Mouse (Mus musculus) liver, embryonic 15.5 days (tissue): ENCODE measurements around the gene Trcg1. TPM values are rescaled to one million over a fixed set of nuclear protein-coding genes. Genes with fewer than 3 reads are reported as not detected.
"Not testable (repeated sequence)": the region's sequence is repeated elsewhere in the genome, so short reads cannot be mapped to it uniquely, and the experiment has no call there.

Experiments
- ATAC-seq: fragments of 200-750 bp; cut with Nextera tagmentation; 2 replicates; pipeline ENCODE4 v1.8.0; 2017; ENCODE audit warnings: moderate number of reproducible peaks, mild to moderate bottlenecking, moderate library complexity; ENCODE audit not compliant: insufficient read depth
- H3K27ac ChIP-seq: fragments of 300-500 bp; sonication (generic); replicated peaks from 2 replicates; pipeline ENCODE4 v1.5.1; 2015; ENCODE audit warnings: mild to moderate bottlenecking, inconsistent platforms
- H3K27me3 ChIP-seq: fragments of 300-500 bp; sonication (generic); 2 replicates; pipeline ENCODE4 v1.6.1; 2015; ENCODE audit warnings: mild to moderate bottlenecking, inconsistent platforms
- H3K36me3 ChIP-seq: fragments of 300-500 bp; sonication (generic); replicated peaks from 2 replicates; pipeline ENCODE4 v1.6.1; 2015; ENCODE audit warnings: moderate library complexity, mild to moderate bottlenecking, inconsistent platforms
- H3K4me1 ChIP-seq: fragments of 300-500 bp; sonication (generic); replicated peaks from 2 replicates; pipeline ENCODE4 v1.6.1; 2015; ENCODE audit warnings: inconsistent platforms
- H3K4me2 ChIP-seq: fragments of 300-500 bp; sonication (generic); 2 replicates; pipeline ENCODE4 v1.6.1; 2015; ENCODE audit warnings: moderate library complexity, mild to moderate bottlenecking, inconsistent platforms
- H3K4me3 ChIP-seq: fragments of 300-500 bp; sonication (generic); replicated peaks from 2 replicates; pipeline ENCODE4 v1.5.1; 2015; ENCODE audit warnings: mild to moderate bottlenecking, inconsistent platforms
- H3K9ac ChIP-seq: fragments of 300-500 bp; sonication (generic); 2 replicates; pipeline ENCODE4 v1.6.1; 2015; ENCODE audit warnings: moderate library complexity, mild to moderate bottlenecking, inconsistent platforms
- H3K9me3 ChIP-seq: fragments of 300-500 bp; sonication (generic); replicated peaks from 2 replicates; pipeline ENCODE4 v1.6.1; 2016; ENCODE audit warnings: inconsistent platforms
- WGBS: fragments of 180-500 bp; shearing (Covaris S2); methylation state at CpG from one replicate; pipeline ENCODE4 v1.1.7; 2015; ENCODE audit warnings: mixed read lengths; ENCODE audit not compliant: insufficient replicate concordance; 5-methylcytosine and 5-hydroxymethylcytosine counted together
- polyA plus RNA-seq: library from polyadenylated mRNA; unstranded; fragments of >200 nt; fragmentation: Nextera tagmentation; extraction: Ambion mirVana; gene quantifications from 2 replicates; pipeline ENCODE4 v1.2.1, GENCODE M21; 2015

Trcg1 gene
- polyA plus RNA-seq, 1 experiment from 2014 or later: not detected

- no peaks in the 10 kb centered on the region for H3K36me3 ChIP-seq
Measured at GRCm38 (mm10) chr9:57220356-57220755, 16.0 kb upstream of the Trcg1 start.

GRCm38 (mm10) chr9:57223341-57223740 lies 13.0 kb upstream of the Trcg1 start:
- Histone ChIP-seq H3K4me2 (no peak overlapping the region), H3K9me3 (no peaks in the 10 kb centered on the region), H3K27ac (no peak overlapping the region), H3K9ac (no peak overlapping the region), H3K4me3 (no peak overlapping the region), H3K4me1 (peaks cover 7% of the 10 kb centered on the region), H3K27me3 (peaks cover 8% of the 10 kb centered on the region), H3K36me3 (no peaks in the 10 kb centered on the region)
- no peak for ATAC-seq

More at GRCm38 (mm10) chr9:57220356-57220755, 16.0 kb upstream of the Trcg1 start:
- 20% methylated on average over 6 of the region's 6 CpGs for WGBS
- Histone ChIP-seq H3K4me2 (no peak overlapping the region), H3K4me3 (no peak overlapping the region), H3K9me3 (no peaks in the 10 kb centered on the region), H3K9ac (no peak overlapping the region), H3K27me3 (no peaks in the 10 kb centered on the region), H3K4me1 (no peaks in the 10 kb centered on the region), H3K27ac (no peak overlapping the region)
- ATAC-seq: no peak

GRCm38 (mm10) chr9:57225780-57226627 lies 10.4 kb upstream of the Trcg1 start:
- Histone ChIP-seq H3K4me3 (no peak overlapping the region), H3K4me1 (peaks cover 7% of the 10 kb centered on the region), H3K9ac (no peak overlapping the region), H3K36me3 (no peaks in the 10 kb centered on the region), H3K9me3 (no peaks in the 10 kb centered on the region), H3K4me2 (no peak overlapping the region), H3K27ac (no peak overlapping the region), H3K27me3 (peaks cover 10% of the 10 kb centered on the region)
- ATAC-seq: peak; percentile 68
- 51% methylated on average over 13 of the region's 13 CpGs for WGBS

- H3K27ac ChIP-seq, ATAC-seq, H3K9ac ChIP-seq, H3K4me2 ChIP-seq, H3K9me3 ChIP-seq, H3K36me3 ChIP-seq, H3K4me3 ChIP-seq: not testable (repeated sequence)
- 65% methylated on average over 6 of the region's 6 CpGs for WGBS
- peaks cover 10% of the 10 kb centered on the region for H3K4me1 ChIP-seq
- peaks cover 10% of the 10 kb centered on the region for H3K27me3 ChIP-seq
Measured at GRCm38 (mm10) chr9:57226628-57227122, 9.7 kb upstream of the Trcg1 start.

GRCm38 (mm10) chr9:57227203-57227602 lies 9.2 kb upstream of the Trcg1 start:
- whole genome bisulfite sequencing: 56% methylated on average over 5 of the region's 5 CpGs
- Histone ChIP-seq H3K27me3 (peaks cover 10% of the 10 kb centered on the region), H3K36me3 (no peaks in the 10 kb centered on the region), H3K4me3 (no peak overlapping the region), H3K9ac (no peak overlapping the region), H3K9me3 (no peaks in the 10 kb centered on the region), H3K4me2 (no peak overlapping the region), H3K4me1 (peaks cover 15% of the 10 kb centered on the region), H3K27ac (no peak overlapping the region)
- ATAC-seq: no peak

- H3K27me3 ChIP-seq: peaks cover 10% of the 10 kb centered on the region
- 17% methylated on average over 4 of the region's 4 CpGs for WGBS
- no peak overlapping the region for H3K4me2 ChIP-seq
- peaks cover 25% of the 10 kb centered on the region for H3K4me1 ChIP-seq
- ATAC-seq: no peak
- no peak overlapping the region for H3K9ac ChIP-seq
- no peak overlapping the region for H3K4me3 ChIP-seq
- no peaks in the 10 kb centered on the region for H3K9me3 ChIP-seq
- no peak overlapping the region for H3K27ac ChIP-seq
- no peaks in the 10 kb centered on the region for H3K36me3 ChIP-seq
Measured at GRCm38 (mm10) chr9:57228186-57228585, 8.2 kb upstream of the Trcg1 start.

GRCm38 (mm10) chr9:57229726-57230125 lies 6.6 kb upstream of the Trcg1 start:
- ATAC-seq: no peak
- peaks cover 39% of the 10 kb centered on the region for H3K4me1 ChIP-seq
- peaks cover 10% of the 10 kb centered on the region for H3K27me3 ChIP-seq
- WGBS: 59% methylated on average over 4 of the region's 4 CpGs
- H3K9me3 ChIP-seq: no peaks in the 10 kb centered on the region
- no peak overlapping the region for H3K4me3 ChIP-seq
- H3K36me3 ChIP-seq: no peaks in the 10 kb centered on the region
- no peak overlapping the region for H3K4me2 ChIP-seq
- H3K9ac ChIP-seq: no peak overlapping the region
- H3K27ac ChIP-seq: no peak overlapping the region

GRCm38 (mm10) chr9:57230146-57230783 lies 6.1 kb upstream of the Trcg1 start:
- Histone ChIP-seq H3K4me1 (peaks cover 39% of the 10 kb centered on the region), H3K9ac (no peak overlapping the region), H3K36me3 (no peaks in the 10 kb centered on the region), H3K4me3 (no peak overlapping the region), H3K27me3 (peaks cover 10% of the 10 kb centered on the region), H3K27ac (no peak overlapping the region), H3K9me3 (no peaks in the 10 kb centered on the region), H3K4me2 (no peak overlapping the region)
- WGBS: 66% methylated on average over 9 of the region's 9 CpGs
- ATAC-seq: no peak

- Histone ChIP-seq H3K27ac (no peak overlapping the region), H3K4me3 (no peak overlapping the region), H3K4me1 (peaks cover 32% of the 10 kb centered on the region), H3K27me3 (peaks cover 10% of the 10 kb centered on the region), H3K36me3 (no peaks in the 10 kb centered on the region), H3K9ac (no peak overlapping the region), H3K4me2 (no peak overlapping the region), H3K9me3 (no peaks in the 10 kb centered on the region)
- no peak for ATAC-seq
- 34% methylated on average over 8 of the region's 8 CpGs for WGBS
Measured at GRCm38 (mm10) chr9:57231536-57232255, 4.7 kb upstream of the Trcg1 start.

- peaks cover 32% of the 10 kb centered on the region for H3K4me1 ChIP-seq
- 64% methylated on average over 5 of the region's 5 CpGs for WGBS
- no peak overlapping the region for H3K4me3 ChIP-seq
- H3K9ac ChIP-seq: no peak overlapping the region
- H3K9me3 ChIP-seq: no peaks in the 10 kb centered on the region
- no peak overlapping the region for H3K4me2 ChIP-seq
- no peak for ATAC-seq
- H3K36me3 ChIP-seq: no peaks in the 10 kb centered on the region
- peaks cover 10% of the 10 kb centered on the region for H3K27me3 ChIP-seq
- no peak overlapping the region for H3K27ac ChIP-seq
Measured at GRCm38 (mm10) chr9:57232341-57232940, 3.9 kb upstream of the Trcg1 start.

- no peak overlapping the region for H3K4me3 ChIP-seq
- peak; percentile 76 for ATAC-seq
- H3K27ac ChIP-seq: no peak overlapping the region
- 8% methylated on average over 6 of the region's 6 CpGs for WGBS
- H3K4me2 ChIP-seq: no peak overlapping the region
- H3K4me1 ChIP-seq: peaks cover 32% of the 10 kb centered on the region
- no peaks in the 10 kb centered on the region for H3K36me3 ChIP-seq
- H3K9me3 ChIP-seq: no peaks in the 10 kb centered on the region
- H3K9ac ChIP-seq: no peak overlapping the region
- H3K27me3 ChIP-seq: peaks cover 4% of the 10 kb centered on the region; the same call in 1 of the 2 replicates
Measured at GRCm38 (mm10) chr9:57233142-57233541, 3.2 kb upstream of the Trcg1 start.
